7 mouse cellular contexts compared by ENCODE assay signal in genomic region chr8:71381971-71382961, GRCm38 (mm10). TPM values are rescaled to one million over a fixed set of nuclear protein-coding genes. Genes with fewer than 3 reads are reported as not detected.
DNase-seq lines count a peak whose midpoint lies in the region; ATAC-seq and TF ChIP-seq lines count a peak whose summit lies in the region.

No protein-coding gene starts in this region.

- peak; percentile 88 for ATAC-seq in intestine, embryonic 15.5 days
- ATAC-seq in limb, embryonic 12.5 days (ENCODE audit: insufficient number of reproducible peaks, insufficient read depth, low FRiP score, low TSS enrichment, low read depth): peak; percentile 81
- ATAC-seq in midbrain, embryonic 12.5 days (ENCODE audit: low FRiP score, low read depth): peak; percentile 89

- H3K9me3 ChIP-seq in intestine, embryonic 15.5 days: no peaks in the 10 kb centered on the region
- H3K9me3 ChIP-seq in limb, embryonic 12.5 days: no peaks in the 10 kb centered on the region; the same call in 1 of the 2 replicates
- H3K9me3 ChIP-seq in midbrain, embryonic 12.5 days: no peaks in the 10 kb centered on the region

- DNase-seq in ZHBTc4 (ENCODE audit: low read depth, low spot score): peak; percentile 86
- DNase-seq in cerebellum, postnatal 36 days: peak; percentile 73 to 84
- peak; percentile 89 for DNase-seq in gastrocnemius, postnatal 25 days

- peaks cover 38% of the 10 kb centered on the region for H3K4me1 ChIP-seq in intestine, embryonic 15.5 days (replicated peaks)
- H3K4me1 ChIP-seq in limb, embryonic 12.5 days (replicated peaks): peaks cover 38% of the 10 kb centered on the region
- H3K4me1 ChIP-seq in midbrain, embryonic 12.5 days: peaks cover 47% of the 10 kb centered on the region
- H3K4me1 ChIP-seq in small intestine, adult 2 months (ENCODE audit: control insufficient read depth, insufficient read depth, insufficient read length, low read length): peaks cover 28% of the 10 kb centered on the region

- no peak for TF ChIP-seq CTCF in small intestine, adult 2 months (IDR thresholded peaks at IDR 0.05; ENCODE audit: extremely low read depth, insufficient read length, insufficient replicate concordance, low read depth, low read length)

- H3K36me3 ChIP-seq in intestine, embryonic 15.5 days: peaks cover 5% of the 10 kb centered on the region
- peaks cover 16% of the 10 kb centered on the region for H3K36me3 ChIP-seq in limb, embryonic 12.5 days
- peaks cover 4% of the 10 kb centered on the region; the same call in 1 of the 2 replicates for H3K36me3 ChIP-seq in midbrain, embryonic 12.5 days
- peaks cover 7% of the 10 kb centered on the region for H3K36me3 ChIP-seq in small intestine, adult 2 months (ENCODE audit: control insufficient read depth, insufficient read depth, low read length)

- H3K4me2 ChIP-seq in intestine, embryonic 15.5 days (replicated peaks): peak overlapping the region; percentile 90
- H3K4me2 ChIP-seq in limb, embryonic 12.5 days: peak overlapping the region; percentile 98
- H3K4me2 ChIP-seq in midbrain, embryonic 12.5 days (replicated peaks): peak overlapping the region; percentile 98

- H3K27me3 ChIP-seq in intestine, embryonic 15.5 days (replicated peaks): no peaks in the 10 kb centered on the region
- H3K27me3 ChIP-seq in limb, embryonic 12.5 days: peaks cover 6% of the 10 kb centered on the region; the same call in 1 of the 2 replicates
- H3K27me3 ChIP-seq in midbrain, embryonic 12.5 days: peaks cover 12% of the 10 kb centered on the region
- H3K27me3 ChIP-seq in small intestine, adult 2 months (ENCODE audit: control insufficient read depth, insufficient read depth, low read length): no peaks in the 10 kb centered on the region

- H3K27ac ChIP-seq in intestine, embryonic 15.5 days: peak overlapping the region; percentile 98
- peak overlapping the region; percentile 93 for H3K27ac ChIP-seq in limb, embryonic 12.5 days
- peak overlapping the region; percentile 92 for H3K27ac ChIP-seq in midbrain, embryonic 12.5 days (replicated peaks)
- peak overlapping the region; percentile 95 for H3K27ac ChIP-seq in small intestine, adult 2 months (ENCODE audit: insufficient read depth, low read depth, low read length)

- H3K4me3 ChIP-seq in intestine, embryonic 15.5 days (replicated peaks): peak overlapping the region; percentile 88
- peak overlapping the region; percentile 84 for H3K4me3 ChIP-seq in limb, embryonic 12.5 days (replicated peaks)
- H3K4me3 ChIP-seq in midbrain, embryonic 12.5 days: peak overlapping the region; percentile 84
- H3K4me3 ChIP-seq in small intestine, adult 2 months (ENCODE audit: low read depth, low read length): peak overlapping the region; percentile 72

- 1% methylated on average over 71 of the region's 80 CpGs for WGBS in intestine, embryonic 15.5 days
- 2% methylated on average over 60 of the region's 80 CpGs for WGBS in limb, embryonic 12.5 days
- under 1% methylated on average over 69 of the region's 80 CpGs for WGBS in midbrain, embryonic 12.5 days
- 3% methylated on average over 75 of the region's 80 CpGs for WGBS in small intestine, adult 2 months

- peak overlapping the region; percentile 92 for H3K9ac ChIP-seq in intestine, embryonic 15.5 days
- H3K9ac ChIP-seq in limb, embryonic 12.5 days (replicated peaks): peak overlapping the region; percentile 84
- peak overlapping the region; percentile 87 for H3K9ac ChIP-seq in midbrain, embryonic 12.5 days (replicated peaks)

- TF ChIP-seq POLR2A in small intestine, adult 2 months (IDR thresholded peaks at IDR 0.05; ENCODE audit: low read depth, low read length): peak; percentile 77; the same call in 1 of the 2 replicates

RNA-seq across cellular contexts. Expression of gene Nr2f6, which starts 0.5 kb away (rescaled TPM):
- total RNA-seq in gastrocnemius, postnatal 25 days (2021): 10 to 100 TPM; 21.6 to 21.7 TPM
- 81.1 and 85.7 TPM in 2 replicates for polyA plus RNA-seq in intestine, embryonic 15.5 days (2015; fragmentation: Nextera tagmentation; extraction: Ambion mirVana)
- polyA plus RNA-seq in limb, embryonic 12.5 days (2016; fragmentation: Nextera tagmentation; extraction: Ambion mirVana): 65.8 and 72.4 TPM in 2 replicates
- polyA plus RNA-seq in midbrain, embryonic 12.5 days (2016; fragmentation: Nextera tagmentation; extraction: Ambion mirVana): 54.4 and 58.5 TPM in 2 replicates
- 233 and 448 TPM in 2 replicates for polyA plus RNA-seq in small intestine, adult 2 months (2012; rRNA removed)

RNA-seq across cellular contexts. Expression of gene Ocel1, which starts 11.2 kb away (rescaled TPM):
- 1 to 10 TPM; 6.9 to 8.0 TPM for total RNA-seq in gastrocnemius, postnatal 25 days (2021)
- 6.7 and 7.9 TPM in 2 replicates for polyA plus RNA-seq in intestine, embryonic 15.5 days (2015; fragmentation: Nextera tagmentation; extraction: Ambion mirVana)
- polyA plus RNA-seq in limb, embryonic 12.5 days (2016; fragmentation: Nextera tagmentation; extraction: Ambion mirVana): 4.2 and 4.9 TPM in 2 replicates
- polyA plus RNA-seq in midbrain, embryonic 12.5 days (2016; fragmentation: Nextera tagmentation; extraction: Ambion mirVana): 4.5 and 6.3 TPM in 2 replicates
- 19.7 and 70.3 TPM in 2 replicates for polyA plus RNA-seq in small intestine, adult 2 months (2012; rRNA removed)

RNA-seq across cellular contexts. Expression of gene Ushbp1, which starts 13.3 kb away (rescaled TPM):
- 1 to 10 TPM; 5.5 to 9.9 TPM for total RNA-seq in gastrocnemius, postnatal 25 days (2021)
- polyA plus RNA-seq in intestine, embryonic 15.5 days (2015; fragmentation: Nextera tagmentation; extraction: Ambion mirVana): 8.8 and 10.8 TPM in 2 replicates
- 7.0 and 7.1 TPM in 2 replicates for polyA plus RNA-seq in limb, embryonic 12.5 days (2016; fragmentation: Nextera tagmentation; extraction: Ambion mirVana)
- 5.6 and 5.9 TPM in 2 replicates for polyA plus RNA-seq in midbrain, embryonic 12.5 days (2016; fragmentation: Nextera tagmentation; extraction: Ambion mirVana)
- 5.8 and 7.8 TPM in 2 replicates for polyA plus RNA-seq in small intestine, adult 2 months (2012; rRNA removed)

RNA-seq across cellular contexts. Expression of gene Babam1, which starts 14.4 kb away (rescaled TPM):
- 10 to 100 TPM; 59.2 to 71.2 TPM for total RNA-seq in gastrocnemius, postnatal 25 days (2021)
- polyA plus RNA-seq in intestine, embryonic 15.5 days (2015; fragmentation: Nextera tagmentation; extraction: Ambion mirVana): 97.8 and 99.8 TPM in 2 replicates
- polyA plus RNA-seq in limb, embryonic 12.5 days (2016; fragmentation: Nextera tagmentation; extraction: Ambion mirVana): 96.9 TPM in 2 replicates
- polyA plus RNA-seq in midbrain, embryonic 12.5 days (2016; fragmentation: Nextera tagmentation; extraction: Ambion mirVana): 91.7 and 102 TPM in 2 replicates
- 64.5 and 119 TPM in 2 replicates for polyA plus RNA-seq in small intestine, adult 2 months (2012; rRNA removed)

RNA-seq across cellular contexts. Expression of gene Use1, which starts 15.6 kb away (rescaled TPM):
- total RNA-seq in gastrocnemius, postnatal 25 days (2021): 10 to 100 TPM; 84.5 to 94.4 TPM
- 93.5 and 93.8 TPM in 2 replicates for polyA plus RNA-seq in intestine, embryonic 15.5 days (2015; fragmentation: Nextera tagmentation; extraction: Ambion mirVana)
- 92.7 and 100 TPM in 2 replicates for polyA plus RNA-seq in limb, embryonic 12.5 days (2016; fragmentation: Nextera tagmentation; extraction: Ambion mirVana)
- polyA plus RNA-seq in midbrain, embryonic 12.5 days (2016; fragmentation: Nextera tagmentation; extraction: Ambion mirVana): 75.8 and 82.5 TPM in 2 replicates
- 63.7 and 101 TPM in 2 replicates for polyA plus RNA-seq in small intestine, adult 2 months (2012; rRNA removed)

Comparison
In these comparisons a context has a peak if more than half of its experiments do, and no peak if none do; other contexts are left out.
1. Peak in every context shown above with its lines: DNase-seq, ATAC-seq, H3K4me3 ChIP-seq and H3K27ac ChIP-seq.